Mouse (Mus musculus) lung, adult 2 months (tissue): ENCODE data around the gene Dcaf12.

Experiments used
- CTCF ChIP-seq: fragments of 200-500 bp; IDR thresholded peaks from 2 replicates; pipeline ENCODE4 v1.5.1; 2011; ENCODE audit warnings: mild to moderate bottlenecking, low read length, control low read depth; ENCODE audit not compliant: insufficient read depth
- POLR2A ChIP-seq: fragments of 200-500 bp; IDR thresholded peaks from 2 replicates; pipeline ENCODE4 v1.6.1; 2011; ENCODE audit warnings: low read depth, mild to moderate bottlenecking, control low read depth, low read length, borderline replicate concordance; ENCODE audit errors: extremely low read depth

- no peak for TF ChIP-seq POLR2A
- TF ChIP-seq CTCF, result no peak
Measured at GRCm38 (mm10) chr4:41352758-41353157, 38.1 kb upstream of the Dcaf12 start.
